Mouse (Mus musculus): Measurements from ENCODE around the gene Kank2.

Kank2 gene

DNA sequence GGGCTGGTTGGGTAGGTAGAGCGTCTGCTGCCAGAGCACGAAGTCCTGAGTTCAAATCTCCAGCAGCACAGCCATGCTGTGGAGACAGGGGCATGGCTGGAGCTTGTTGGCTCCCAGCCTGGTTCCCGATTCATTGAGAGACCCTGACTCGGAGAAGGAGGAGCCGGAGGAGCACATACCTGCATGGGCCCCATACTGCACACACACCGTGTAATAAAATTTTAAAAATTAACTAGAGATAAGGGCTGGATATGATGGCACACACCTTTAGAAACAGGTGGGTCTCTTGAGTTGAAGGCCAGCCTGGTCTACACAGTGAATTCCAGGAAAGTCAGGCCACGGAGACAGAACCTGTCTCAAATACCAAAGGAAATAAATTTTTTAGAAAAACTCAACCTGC, 64.6 kb downstream of the Kank2 start:
- DNase-seq (ENCODE audit: low read depth, low spot score) = no peak
- Histone ChIP-seq H3K27me3 (ENCODE audit: control insufficient read depth, insufficient read depth, low read length, poor library complexity, severe bottlenecking) (no peaks in the 10 kb centered on the region), H3K36me3 (ENCODE audit: control insufficient read depth, insufficient read depth, low read length, poor library complexity, severe bottlenecking) (peaks cover 11% of the 10 kb centered on the region)

DNA sequence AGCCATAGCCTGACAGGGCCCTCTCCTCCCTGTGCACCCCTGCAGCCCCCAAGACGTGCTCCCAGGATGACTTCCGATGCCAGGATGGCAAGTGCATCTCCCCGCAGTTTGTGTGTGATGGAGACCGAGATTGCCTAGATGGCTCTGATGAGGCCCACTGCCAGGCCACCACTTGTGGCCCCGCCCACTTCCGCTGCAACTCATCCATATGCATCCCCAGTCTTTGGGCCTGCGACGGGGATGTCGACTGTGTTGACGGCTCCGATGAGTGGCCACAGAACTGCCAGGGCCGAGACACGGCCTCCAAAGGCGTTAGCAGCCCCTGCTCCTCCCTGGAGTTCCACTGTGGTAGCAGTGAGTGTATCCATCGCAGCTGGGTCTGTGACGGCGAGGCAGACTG, 65.1 kb downstream of the Kank2 start:
- Histone ChIP-seq H3K36me3 (ENCODE audit: control insufficient read depth, insufficient read depth, low read length, poor library complexity, severe bottlenecking) (peaks cover 5% of the 10 kb centered on the region), H3K27me3 (ENCODE audit: control insufficient read depth, insufficient read depth, low read length, poor library complexity, severe bottlenecking) (no peaks in the 10 kb centered on the region)
- DNase-seq (ENCODE audit: low read depth, low spot score) = no peak

DNA sequence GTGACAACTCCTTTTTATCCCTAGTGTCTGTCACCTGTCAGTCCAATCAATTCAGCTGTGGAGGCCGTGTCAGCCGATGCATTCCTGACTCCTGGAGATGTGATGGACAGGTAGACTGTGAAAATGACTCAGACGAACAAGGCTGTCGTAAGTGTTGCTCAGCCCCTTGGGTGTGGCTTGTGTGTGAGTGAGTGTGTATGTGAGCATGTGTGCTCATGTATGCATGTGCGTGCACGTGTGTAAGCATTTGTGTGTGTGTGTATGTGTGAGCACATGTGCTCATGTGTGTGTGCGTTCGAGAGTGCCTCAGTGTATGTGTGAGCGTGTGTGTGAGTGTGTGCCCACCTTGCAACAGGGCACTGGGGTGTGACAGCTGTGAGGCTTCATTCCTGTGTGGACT, 66.3 kb downstream of the Kank2 start:
- no peak for DNase-seq (ENCODE audit: low read depth, low spot score)
- H3K27me3 ChIP-seq (ENCODE audit: control insufficient read depth, insufficient read depth, low read length, poor library complexity, severe bottlenecking) = no peaks in the 10 kb centered on the region
- peaks cover 3% of the 10 kb centered on the region; the same call in 1 of the 2 replicates for H3K36me3 ChIP-seq (ENCODE audit: control insufficient read depth, insufficient read depth, low read length, poor library complexity, severe bottlenecking)

DNA sequence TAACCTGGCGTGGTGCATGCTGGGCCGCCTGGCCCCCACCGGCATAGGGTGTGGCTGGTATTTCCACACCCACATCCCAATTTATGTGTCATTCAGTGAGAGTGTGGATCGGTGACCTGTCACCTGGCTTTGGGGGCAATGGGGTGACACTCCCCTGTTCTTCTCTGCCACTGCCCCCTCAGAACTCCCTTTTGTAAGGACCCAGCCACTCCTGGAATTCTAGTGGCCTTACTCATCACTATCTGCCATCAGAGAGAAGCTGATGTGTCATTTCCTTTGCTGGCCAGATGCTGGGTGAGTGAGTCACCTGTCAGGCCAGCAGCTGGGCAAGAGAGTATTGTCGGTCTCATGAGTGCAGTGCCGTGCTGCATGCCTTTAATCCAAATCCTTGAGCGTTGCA, 69.3 kb downstream of the Kank2 start:
- Histone ChIP-seq H3K27me3 (ENCODE audit: control insufficient read depth, insufficient read depth, low read length, poor library complexity, severe bottlenecking) (no peaks in the 10 kb centered on the region), H3K36me3 (ENCODE audit: control insufficient read depth, insufficient read depth, low read length, poor library complexity, severe bottlenecking) (peaks cover 3% of the 10 kb centered on the region; the same call in 1 of the 2 replicates)
- DNase-seq (ENCODE audit: low read depth, low spot score) = no peak

GRCm38 (mm10) chr9:21728261-21728832, 70.2 kb downstream of the Kank2 start:
- no peaks in the 10 kb centered on the region for H3K27me3 ChIP-seq (ENCODE audit: control insufficient read depth, insufficient read depth, low read length, poor library complexity, severe bottlenecking)
- H3K36me3 ChIP-seq (ENCODE audit: control insufficient read depth, insufficient read depth, low read length, poor library complexity, severe bottlenecking) = no peaks in the 10 kb centered on the region; the same call in 1 of the 2 replicates

DNA sequence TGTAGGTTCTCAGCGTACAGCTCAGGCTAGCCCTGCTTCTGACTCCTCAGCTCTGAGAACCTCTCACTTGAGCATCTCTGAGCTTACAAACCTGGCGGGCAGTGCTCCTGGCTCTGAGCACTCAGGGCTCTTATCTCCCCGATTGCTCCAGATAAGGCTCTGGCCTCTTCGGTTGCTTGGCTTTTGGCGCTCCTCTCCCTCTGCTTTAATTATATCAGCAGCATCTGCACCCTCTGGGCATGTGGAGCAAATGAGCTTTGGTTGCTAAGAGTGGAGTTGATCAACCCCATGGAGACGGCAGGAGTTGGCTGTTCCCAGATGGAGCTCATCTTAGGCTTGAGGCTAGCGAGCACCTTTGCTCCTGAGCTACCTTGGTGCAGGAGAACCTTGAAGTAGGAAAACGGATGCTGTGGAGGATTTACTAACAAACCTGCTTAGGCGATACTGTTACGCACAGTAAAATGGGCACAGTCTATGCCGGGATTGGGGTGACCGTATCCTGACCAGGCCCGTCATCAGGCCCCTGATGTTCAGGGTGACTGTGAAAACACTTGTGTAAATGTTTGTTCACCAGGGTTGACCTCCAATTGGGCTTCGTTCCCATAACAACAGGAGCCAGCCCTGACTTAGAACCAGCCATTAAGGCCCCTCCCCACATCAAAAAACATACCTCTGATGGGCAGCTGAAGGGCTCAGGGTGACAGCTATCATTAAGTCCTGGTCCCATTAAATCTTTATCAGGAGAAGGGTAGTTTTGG, 72.1 kb downstream of the Kank2 start:
- no peak for DNase-seq (ENCODE audit: low read depth, low spot score)
- no peaks in the 10 kb centered on the region for H3K27me3 ChIP-seq (ENCODE audit: control insufficient read depth, insufficient read depth, low read length, poor library complexity, severe bottlenecking)
- no peaks in the 10 kb centered on the region; the same call in 1 of the 2 replicates for H3K36me3 ChIP-seq (ENCODE audit: control insufficient read depth, insufficient read depth, low read length, poor library complexity, severe bottlenecking)

More at GRCm38 (mm10) chr9:21728261-21728832, 70.2 kb downstream of the Kank2 start:
- DNase-seq (ENCODE audit: low read depth, low spot score) = no peak

GRCm38 (mm10) chr9:21725224-21726121, 73.1 kb downstream of the Kank2 start:
- Histone ChIP-seq H3K27me3 (ENCODE audit: control insufficient read depth, insufficient read depth, low read length, poor library complexity, severe bottlenecking) (no peaks in the 10 kb centered on the region), H3K36me3 (ENCODE audit: control insufficient read depth, insufficient read depth, low read length, poor library complexity, severe bottlenecking) (no peaks in the 10 kb centered on the region; the same call in 1 of the 2 replicates)
- no peak for DNase-seq (ENCODE audit: low read depth, low spot score)

DNA sequence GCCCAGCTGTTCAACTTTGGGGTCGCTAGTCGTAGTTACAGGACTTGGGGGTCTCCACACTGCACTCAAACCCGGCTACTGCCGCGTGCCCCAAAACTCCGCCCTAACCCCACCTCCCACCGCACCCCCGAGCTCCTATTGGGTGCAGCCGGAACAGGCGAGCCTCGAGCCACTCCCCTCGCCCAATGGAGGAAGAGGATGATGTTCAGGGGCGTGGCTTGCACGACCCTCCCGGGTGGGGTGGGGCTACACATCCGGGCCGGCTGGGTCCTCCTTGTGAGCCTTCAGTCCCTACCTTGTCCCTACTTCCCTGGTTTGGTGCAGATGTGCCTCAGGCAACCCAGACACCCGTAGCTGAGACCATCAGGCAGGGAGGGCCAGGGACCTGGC, 74.4 kb downstream of the Kank2 start:
- H3K36me3 ChIP-seq (ENCODE audit: control insufficient read depth, insufficient read depth, low read length, poor library complexity, severe bottlenecking) = no peaks in the 10 kb centered on the region
- H3K27me3 ChIP-seq (ENCODE audit: control insufficient read depth, insufficient read depth, low read length, poor library complexity, severe bottlenecking) = no peaks in the 10 kb centered on the region
- DNase-seq (ENCODE audit: low read depth, low spot score) = peak; percentile 86

DNA sequence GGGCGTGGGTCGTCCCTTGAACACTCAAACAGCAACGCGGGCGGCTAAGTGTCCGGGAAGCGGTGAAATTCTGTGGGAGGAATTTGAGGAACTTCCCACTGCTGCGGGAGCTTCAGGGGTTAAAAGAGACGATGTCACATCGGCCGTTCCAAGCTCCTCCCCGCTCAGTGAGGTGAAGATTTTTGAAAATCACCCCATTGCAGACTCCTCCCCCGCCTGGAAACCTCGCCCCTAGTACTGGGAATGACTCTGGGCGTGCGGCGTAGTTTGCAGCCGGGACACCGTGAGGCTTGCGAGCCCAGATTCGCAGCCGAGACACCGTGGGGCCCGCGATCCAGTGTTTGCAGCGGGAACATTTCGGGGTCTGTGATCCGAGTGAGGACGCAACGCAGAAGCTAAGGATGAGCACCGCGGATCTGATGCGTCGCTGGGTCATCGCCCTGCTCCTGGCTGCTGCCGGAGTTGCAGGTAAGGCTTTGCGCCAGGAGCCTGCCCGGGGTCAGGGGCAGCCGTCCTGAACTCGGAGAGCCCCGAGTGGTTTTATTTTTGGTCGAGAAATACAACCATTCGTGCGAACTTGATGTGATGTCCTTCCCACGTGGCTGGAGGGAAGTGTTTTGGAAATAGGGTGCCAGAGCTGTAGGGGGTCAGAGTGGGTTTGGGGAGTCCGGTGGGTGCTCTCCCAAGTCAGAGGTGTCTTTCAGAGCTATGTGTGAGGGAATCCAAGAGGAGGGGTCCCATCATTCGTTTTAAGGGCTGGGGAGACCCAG, 75.0 kb downstream of the Kank2 start, which contains the start of gene Ldlr:
TSS of gene Ldlr (plus strand) at position 107 of the 770 bp plus-strand sequence.
- Histone ChIP-seq H3K36me3 (ENCODE audit: control insufficient read depth, insufficient read depth, low read length, poor library complexity, severe bottlenecking) (no peaks in the 10 kb centered on the region), H3K27me3 (ENCODE audit: control insufficient read depth, insufficient read depth, low read length, poor library complexity, severe bottlenecking) (no peaks in the 10 kb centered on the region)
- DNase-seq (ENCODE audit: low read depth, low spot score) = peak; percentile 63

- H3K27me3 ChIP-seq (ENCODE audit: control insufficient read depth, insufficient read depth, low read length, poor library complexity, severe bottlenecking) = no peaks in the 10 kb centered on the region
- DNase-seq (ENCODE audit: low read depth, low spot score) = no peak
Observed at GRCm38 (mm10) chr9:21721036-21721435, 77.5 kb downstream of the Kank2 start.

GRCm38 (mm10) chr9:21717015-21717414, 81.5 kb downstream of the Kank2 start:
- H3K27me3 ChIP-seq (ENCODE audit: control insufficient read depth, insufficient read depth, low read length, poor library complexity, severe bottlenecking) = no peaks in the 10 kb centered on the region
- DNase-seq (ENCODE audit: low read depth, low spot score) = no peak
- H3K36me3 ChIP-seq (ENCODE audit: control insufficient read depth, insufficient read depth, low read length, poor library complexity, severe bottlenecking) = no peaks in the 10 kb centered on the region

More at GRCm38 (mm10) chr9:21721036-21721435, 77.5 kb downstream of the Kank2 start:
- no peaks in the 10 kb centered on the region for H3K36me3 ChIP-seq (ENCODE audit: control insufficient read depth, insufficient read depth, low read length, poor library complexity, severe bottlenecking)

Data from splenic B cell, adult 2 months (primary cell).